Mouse (Mus musculus) heart, embryonic 15.5 days (tissue): ENCODE measurements around the gene Frmd5. TPM values are rescaled to one million over a fixed set of nuclear protein-coding genes. Genes with fewer than 3 reads are reported as not detected.
A peak's percentile ranks its signal among the peaks of the same experiment; 100 is the strongest.

Experiments
- ATAC-seq: fragments of 200-750 bp; cut with Nextera tagmentation; replicated peaks from 2 replicates; pipeline ENCODE4 v1.8.0; 2017; ENCODE audit warnings: low read depth, moderate TSS enrichment; ENCODE audit not compliant: insufficient number of reproducible peaks, insufficient read depth, low FRiP score
- H3K27ac ChIP-seq: fragments of 300-500 bp; sonication (generic); 2 replicates; pipeline ENCODE4 v1.5.1; 2015; ENCODE audit warnings: mild to moderate bottlenecking, inconsistent platforms
- H3K27me3 ChIP-seq: fragments of 300-500 bp; sonication (generic); 2 replicates; pipeline ENCODE4 v1.6.1; 2015; ENCODE audit warnings: inconsistent platforms
- H3K36me3 ChIP-seq: fragments of 300-500 bp; sonication (generic); 2 replicates; pipeline ENCODE4 v1.6.1; 2015; ENCODE audit warnings: mild to moderate bottlenecking, inconsistent platforms
- H3K4me1 ChIP-seq: fragments of 300-500 bp; sonication (generic); replicated peaks from 2 replicates; pipeline ENCODE4 v1.6.1; 2015; ENCODE audit warnings: inconsistent platforms
- H3K4me2 ChIP-seq: fragments of 300-500 bp; sonication (generic); 2 replicates; pipeline ENCODE4 v1.6.1; 2015; ENCODE audit warnings: inconsistent platforms, mild to moderate bottlenecking, moderate library complexity
- H3K4me3 ChIP-seq: fragments of 300-500 bp; sonication (generic); 2 replicates; pipeline ENCODE4 v1.5.1; 2015; ENCODE audit warnings: mild to moderate bottlenecking, inconsistent platforms
- H3K9ac ChIP-seq: fragments of 300-500 bp; sonication (generic); 2 replicates; pipeline ENCODE4 v1.6.1; 2015; ENCODE audit warnings: mild to moderate bottlenecking, inconsistent platforms
- H3K9me3 ChIP-seq: fragments of 300-500 bp; sonication (generic); replicated peaks from 2 replicates; pipeline ENCODE4 v1.6.1; 2016; ENCODE audit warnings: inconsistent platforms
- WGBS: fragments of 180-500 bp; shearing (Covaris S2); methylation state at CpG from one replicate; pipeline ENCODE4 v1.1.7; 2015; ENCODE audit warnings: mixed read lengths; 5-methylcytosine and 5-hydroxymethylcytosine counted together
- polyA plus RNA-seq: library from polyadenylated mRNA; unstranded; fragments of >200 nt; fragmentation: Nextera tagmentation; extraction: Ambion mirVana; gene quantifications from 2 replicates; pipeline ENCODE4 v1.2.1, GENCODE M21; 2015

Gene Frmd5
- polyA plus RNA-seq, 1 experiment from 2014 or later, result 47.3 TPM

DNA sequence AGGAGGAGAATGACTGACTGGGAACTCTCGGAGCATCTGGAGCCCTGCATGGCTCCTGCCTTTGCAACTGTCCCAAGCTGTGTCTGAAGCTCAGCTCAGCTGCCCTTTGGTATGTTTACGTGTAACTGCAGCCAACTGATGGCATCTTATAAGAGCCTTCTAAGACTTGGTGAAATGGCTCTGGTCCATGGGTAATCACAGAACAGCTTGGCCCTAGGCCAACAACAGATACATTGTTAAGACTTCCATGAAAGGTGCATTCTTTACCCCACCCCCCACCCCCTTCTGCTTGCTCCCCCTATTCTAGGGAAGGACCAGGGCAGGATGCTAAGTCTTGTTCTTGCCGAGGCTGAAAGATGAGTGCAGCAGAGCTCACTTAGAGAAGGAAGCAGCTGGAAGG is 212.8 kb downstream of the Frmd5 start:
- H3K27ac ChIP-seq, result peak overlapping the region; percentile 78; the same call in 1 of the 2 replicates
- no peaks in the 10 kb centered on the region for H3K9me3 ChIP-seq
- 43% methylated on average over 3 of the region's 3 CpGs for WGBS
- peaks cover 29% of the 10 kb centered on the region for H3K4me1 ChIP-seq
- H3K4me2 ChIP-seq, result peak overlapping the region; percentile 38; the same call in 1 of the 2 replicates
- no peaks in the 10 kb centered on the region for H3K27me3 ChIP-seq
- H3K4me3 ChIP-seq, result no peak overlapping the region
- no peak overlapping the region for H3K9ac ChIP-seq
- ATAC-seq, result no peak
- no peaks in the 10 kb centered on the region for H3K36me3 ChIP-seq

DNA sequence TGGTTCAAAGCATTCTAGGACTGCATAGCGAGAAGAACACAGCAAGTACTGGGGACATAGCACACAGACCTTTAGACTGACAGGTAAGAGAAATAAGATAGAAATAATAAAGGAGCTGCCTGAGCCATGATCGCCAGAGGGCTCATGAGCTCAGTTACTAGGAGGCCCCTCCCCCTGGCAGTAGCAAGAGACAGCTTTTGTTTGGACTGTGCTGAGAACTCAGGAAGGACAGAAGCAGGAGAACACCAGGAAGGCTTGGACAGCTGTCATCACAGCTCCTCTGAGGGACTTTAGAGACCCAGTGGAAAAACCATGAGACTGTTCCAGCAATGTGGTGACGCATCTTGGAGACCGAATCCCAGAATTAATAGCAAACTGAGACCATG is 218.6 kb downstream of the Frmd5 start:
- no peak overlapping the region for H3K9ac ChIP-seq
- H3K4me1 ChIP-seq, result peaks cover 23% of the 10 kb centered on the region
- H3K4me2 ChIP-seq, result no peak overlapping the region
- no peak overlapping the region for H3K4me3 ChIP-seq
- H3K9me3 ChIP-seq, result no peaks in the 10 kb centered on the region
- WGBS, result 30% methylated on average over 4 of the region's 4 CpGs
- peak overlapping the region; percentile 48 for H3K27ac ChIP-seq
- peak; percentile 74 for ATAC-seq
- H3K27me3 ChIP-seq, result no peaks in the 10 kb centered on the region
- H3K36me3 ChIP-seq, result no peaks in the 10 kb centered on the region

DNA sequence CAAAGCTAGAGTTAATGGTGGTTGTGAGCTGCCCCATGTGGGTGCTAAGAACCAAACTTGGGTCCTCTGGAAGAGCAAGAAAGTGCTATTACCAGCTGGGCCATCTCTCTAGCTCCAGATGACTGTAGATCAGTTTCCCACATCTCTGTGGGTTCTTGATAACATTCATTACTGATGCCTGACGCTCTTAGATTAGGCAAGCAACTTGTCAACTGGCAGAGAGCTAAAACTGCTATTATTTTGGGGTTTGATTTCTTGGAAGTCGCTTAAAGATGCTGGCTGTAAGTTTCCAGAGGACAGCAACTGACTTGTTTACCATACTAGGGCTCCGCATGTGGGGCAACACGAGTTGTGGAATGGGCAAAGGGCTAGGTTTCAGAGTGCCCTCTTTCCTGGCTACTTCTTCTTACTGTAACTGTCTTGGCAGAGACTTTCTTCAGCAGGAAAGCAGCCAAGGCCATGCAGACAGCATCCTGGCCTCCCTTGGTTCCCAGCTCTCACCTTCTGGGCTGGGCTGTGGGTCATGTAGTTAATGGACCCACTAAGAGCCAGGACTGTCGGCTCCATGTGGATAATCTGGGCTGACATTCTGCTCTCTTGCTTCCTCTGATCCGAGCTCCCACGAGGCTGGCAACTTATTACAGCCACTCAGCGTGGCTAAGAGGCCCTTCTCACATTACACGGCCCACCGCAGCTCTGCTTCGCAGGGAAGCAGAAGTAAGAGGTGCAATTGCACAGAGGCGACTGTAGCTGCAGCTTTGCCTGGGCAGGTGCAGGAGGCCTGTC is 219.2 kb downstream of the Frmd5 start:
- peak overlapping the region; percentile 48 for H3K27ac ChIP-seq

DNA sequence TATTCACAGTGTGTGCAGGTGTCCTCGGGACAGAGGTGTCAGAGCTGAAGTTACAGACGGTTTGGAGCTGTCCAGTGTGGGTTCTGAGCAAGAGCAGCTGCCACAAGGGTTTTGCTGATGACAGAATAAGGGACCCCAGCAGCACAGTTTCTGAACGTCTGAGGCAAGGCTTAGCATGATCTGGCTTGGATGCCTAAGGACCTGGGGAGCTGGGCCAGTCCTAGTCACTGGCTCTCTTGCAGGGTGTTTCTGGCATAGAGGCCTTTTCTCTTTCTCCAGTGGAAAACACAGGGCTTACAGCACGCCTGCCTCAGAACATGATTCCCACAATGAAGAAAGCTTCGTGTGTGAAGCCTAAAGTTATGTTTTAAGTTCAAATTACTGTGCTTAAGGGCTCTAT is 222.2 kb downstream of the Frmd5 start:
- Histone ChIP-seq H3K36me3 (no peaks in the 10 kb centered on the region), H3K4me2 (no peak overlapping the region)
- WGBS, result 52% methylated on average over 5 of the region's 5 CpGs

More for the DNA sequence above, 219.2 kb downstream of the Frmd5 start:
- H3K4me3 ChIP-seq, result no peak overlapping the region
- H3K36me3 ChIP-seq, result no peaks in the 10 kb centered on the region
- 27% methylated on average over 12 of the region's 12 CpGs for WGBS
- no peak overlapping the region for H3K9ac ChIP-seq
- peaks cover 28% of the 10 kb centered on the region for H3K4me1 ChIP-seq
- no peaks in the 10 kb centered on the region for H3K27me3 ChIP-seq
- H3K9me3 ChIP-seq, result no peaks in the 10 kb centered on the region
- H3K4me2 ChIP-seq, result no peak overlapping the region
- no peak for ATAC-seq

DNA sequence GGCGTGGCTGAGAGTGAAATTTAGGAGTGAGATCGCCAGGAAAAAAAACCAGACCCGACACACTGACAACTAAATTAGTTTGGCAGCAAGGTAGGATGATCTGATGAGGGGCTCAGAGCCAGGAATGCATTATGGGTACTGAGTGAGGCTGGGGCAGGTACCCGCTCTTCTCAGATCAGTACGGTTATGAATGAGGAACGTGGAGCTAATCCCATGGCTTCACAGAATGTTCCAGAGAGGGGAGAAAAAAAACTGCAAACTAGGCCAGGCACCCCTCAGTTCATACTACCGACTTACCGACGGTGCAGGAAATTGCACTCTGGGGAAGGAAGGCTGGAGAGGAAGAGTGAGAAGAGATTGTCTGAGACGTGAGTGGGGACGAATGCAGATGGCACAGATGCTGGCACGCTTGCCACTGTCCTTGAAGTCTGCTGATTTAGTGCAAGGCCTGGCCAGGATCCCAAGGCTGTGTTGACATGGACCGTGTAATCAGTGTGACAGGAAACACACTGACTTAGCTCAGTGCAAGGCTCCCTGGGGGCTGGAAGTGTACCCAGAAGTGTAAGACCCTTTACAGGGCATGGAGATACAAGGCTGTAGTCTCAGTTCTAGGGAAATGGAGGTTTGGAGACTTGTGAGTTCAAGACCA is 223.3 kb downstream of the Frmd5 start:
- Histone ChIP-seq H3K27me3 (no peaks in the 10 kb centered on the region), H3K36me3 (no peaks in the 10 kb centered on the region), H3K4me1 (peaks cover 22% of the 10 kb centered on the region), H3K4me2 (no peak overlapping the region), H3K4me3 (no peak overlapping the region), H3K9ac (no peak overlapping the region), H3K27ac (peak overlapping the region; percentile 26), H3K9me3 (no peaks in the 10 kb centered on the region)
- WGBS, result 37% methylated on average over 13 of the region's 13 CpGs
- ATAC-seq, result peak; percentile 71

More for the DNA sequence above, 222.2 kb downstream of the Frmd5 start:
- H3K9me3 ChIP-seq, result no peaks in the 10 kb centered on the region
- no peaks in the 10 kb centered on the region for H3K27me3 ChIP-seq
- ATAC-seq, result no peak
- H3K4me3 ChIP-seq, result no peak overlapping the region
- peaks cover 28% of the 10 kb centered on the region for H3K4me1 ChIP-seq
- no peak overlapping the region for H3K9ac ChIP-seq
- H3K27ac ChIP-seq, result no peak overlapping the region

DNA sequence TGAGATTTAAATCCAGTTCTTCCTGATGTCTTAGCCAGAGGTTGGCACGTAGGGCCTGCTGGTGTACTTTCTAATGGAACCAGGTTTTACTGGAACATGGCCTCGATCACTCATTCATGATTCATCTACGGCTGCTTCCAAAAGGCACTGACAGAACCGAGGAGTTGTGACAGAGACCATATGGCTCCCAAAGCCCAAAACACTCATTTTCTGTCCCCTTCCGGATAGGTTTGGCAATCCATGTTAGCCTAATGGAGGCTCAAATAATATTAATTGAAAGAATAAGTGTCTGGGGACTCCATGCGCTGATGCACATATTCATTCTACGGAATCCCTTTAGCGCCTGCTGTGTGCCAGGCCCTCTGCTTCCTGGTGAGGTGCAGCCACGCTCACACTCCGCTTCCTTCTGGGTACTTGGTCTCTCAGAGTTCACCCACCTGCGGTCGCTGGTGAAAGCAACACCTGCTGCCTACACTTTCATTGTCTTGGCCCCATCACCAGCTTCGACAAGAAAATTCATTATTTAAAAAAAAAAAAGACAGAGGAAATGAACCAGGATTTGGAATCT is 224.0 kb downstream of the Frmd5 start:
- 78% methylated on average over 13 of the region's 13 CpGs for WGBS
- Histone ChIP-seq H3K27ac (no peak overlapping the region), H3K4me2 (no peak overlapping the region), H3K27me3 (no peaks in the 10 kb centered on the region), H3K36me3 (no peaks in the 10 kb centered on the region), H3K4me3 (no peak overlapping the region), H3K9ac (no peak overlapping the region), H3K9me3 (no peaks in the 10 kb centered on the region), H3K4me1 (peaks cover 15% of the 10 kb centered on the region)
- ATAC-seq, result no peak

DNA sequence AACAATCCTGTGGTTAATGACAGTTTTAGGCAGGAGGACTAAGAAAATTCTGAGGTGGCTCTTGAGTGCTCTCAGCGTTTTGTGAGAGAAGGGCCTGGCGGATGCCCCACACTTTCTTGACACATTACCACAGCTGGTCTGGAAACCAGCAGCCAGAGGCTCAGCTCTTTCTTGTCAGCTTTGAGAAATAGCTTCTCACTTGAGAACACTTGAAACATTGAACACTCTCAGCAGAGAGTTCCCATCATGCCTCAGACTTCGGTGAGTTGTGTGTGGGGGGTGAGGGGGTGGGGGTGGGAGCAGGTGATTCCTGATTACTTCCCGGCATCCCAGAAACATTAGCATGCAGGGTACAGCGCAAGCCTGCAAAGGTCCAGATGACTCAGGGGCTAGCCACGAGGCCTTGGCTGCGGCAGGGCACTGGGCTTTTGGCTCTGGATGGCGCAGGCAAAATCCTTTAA is 231.1 kb downstream of the Frmd5 start:
- Histone ChIP-seq H3K4me1 (peaks cover 21% of the 10 kb centered on the region), H3K9ac (no peak overlapping the region), H3K27me3 (no peaks in the 10 kb centered on the region), H3K9me3 (no peaks in the 10 kb centered on the region), H3K36me3 (no peaks in the 10 kb centered on the region), H3K4me3 (no peak overlapping the region), H3K4me2 (no peak overlapping the region), H3K27ac (no peak overlapping the region)
- 50% methylated on average over 8 of the region's 8 CpGs for WGBS
- ATAC-seq, result no peak; the same call in 1 of the 2 replicates

DNA sequence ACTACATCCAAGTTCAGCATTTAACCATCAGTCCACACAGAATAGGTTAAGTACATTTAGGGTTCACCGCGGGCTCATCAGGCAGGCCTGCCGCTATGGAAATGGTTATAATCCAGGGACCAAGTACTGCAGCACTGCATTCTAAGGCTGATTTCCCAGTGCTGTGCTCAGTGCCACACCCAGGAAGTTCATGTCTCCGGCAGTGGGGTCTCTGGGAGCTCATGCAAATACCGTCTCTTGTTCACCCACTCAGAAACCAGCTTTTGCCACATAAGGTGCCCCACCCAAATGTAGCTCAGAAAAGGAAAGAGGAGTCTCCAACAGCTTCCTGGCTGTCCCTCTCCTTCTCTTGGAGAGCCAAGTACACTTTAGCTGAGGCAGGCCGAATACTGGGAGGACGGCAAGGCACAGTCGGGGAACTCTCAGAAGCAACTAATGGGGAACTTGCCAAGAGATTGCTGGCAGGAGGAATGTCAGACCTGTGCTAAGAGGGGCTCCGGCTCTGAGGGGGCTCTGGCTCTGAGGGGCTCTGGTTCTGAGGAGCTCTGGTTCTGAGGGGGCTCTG is 232.7 kb downstream of the Frmd5 start:
- Histone ChIP-seq H3K4me3 (no peak overlapping the region), H3K4me2 (no peak overlapping the region), H3K9me3 (no peaks in the 10 kb centered on the region), H3K4me1 (peaks cover 25% of the 10 kb centered on the region), H3K36me3 (no peaks in the 10 kb centered on the region), H3K27ac (no peak overlapping the region), H3K27me3 (no peaks in the 10 kb centered on the region), H3K9ac (no peak overlapping the region)
- no peak for ATAC-seq
- 44% methylated on average over 9 of the region's 9 CpGs for WGBS

DNA sequence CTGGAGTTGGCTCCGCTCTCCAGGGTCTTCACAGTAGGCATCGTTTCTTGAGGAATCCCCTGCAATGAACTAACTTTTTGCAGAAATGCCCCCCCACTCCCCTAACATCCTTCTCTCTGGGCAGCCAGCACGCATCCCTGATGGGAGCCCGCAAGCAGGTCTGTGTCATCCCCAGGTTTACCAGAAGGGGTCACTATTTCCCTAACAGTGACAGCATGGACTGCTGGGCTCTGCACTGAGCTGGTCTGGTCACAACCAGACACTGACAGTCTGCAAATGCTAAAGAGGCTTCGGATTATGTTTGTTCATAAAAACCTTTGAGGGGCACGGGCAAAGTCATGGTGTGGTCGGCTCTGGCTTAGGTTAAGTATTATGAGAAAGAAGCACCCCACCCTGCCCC is 235.1 kb downstream of the Frmd5 start:
- 14% methylated on average over 7 of the region's 7 CpGs for WGBS
- Histone ChIP-seq H3K4me2 (no peak overlapping the region), H3K27ac (peak overlapping the region; percentile 32; the same call in 1 of the 2 replicates), H3K4me1 (peaks cover 25% of the 10 kb centered on the region), H3K9ac (no peak overlapping the region), H3K9me3 (no peaks in the 10 kb centered on the region), H3K36me3 (no peaks in the 10 kb centered on the region), H3K4me3 (no peak overlapping the region), H3K27me3 (no peaks in the 10 kb centered on the region)
- peak; percentile 61 for ATAC-seq

DNA sequence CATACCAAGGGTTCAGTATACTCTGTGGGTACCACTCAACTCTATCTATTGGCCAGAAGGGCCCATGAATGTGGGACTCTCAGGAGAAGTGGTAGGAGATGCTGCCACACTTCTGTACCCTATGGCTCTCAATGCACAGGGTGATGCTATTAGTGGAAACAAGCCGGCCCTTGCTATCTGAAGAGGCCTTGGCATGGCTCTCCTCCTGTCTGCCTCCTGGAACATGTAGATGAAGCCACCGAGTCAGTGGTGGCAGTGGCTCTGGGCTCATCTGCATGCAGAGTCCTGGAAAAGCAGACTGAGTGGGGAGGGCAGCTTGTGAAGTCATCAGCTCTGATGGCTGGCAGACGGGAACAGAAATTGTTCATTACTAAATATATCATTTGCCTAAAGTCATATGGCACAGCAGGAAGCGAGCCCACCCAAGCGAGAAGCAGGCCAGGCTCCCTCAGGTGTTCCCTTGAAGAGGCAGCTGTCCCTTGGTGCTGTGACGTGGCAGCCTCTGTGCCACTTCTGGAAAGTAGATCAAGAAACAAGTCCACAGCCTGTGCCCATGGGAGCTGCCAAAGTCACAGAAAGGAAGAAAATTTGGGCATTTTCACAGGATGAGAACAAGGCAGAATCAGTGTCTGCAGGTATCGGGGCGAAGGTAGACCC is 235.8 kb downstream of the Frmd5 start:
- 44% methylated on average over 8 of the region's 8 CpGs for WGBS
- Histone ChIP-seq H3K4me3 (no peak overlapping the region), H3K27ac (peak overlapping the region; percentile 32)

DNA sequence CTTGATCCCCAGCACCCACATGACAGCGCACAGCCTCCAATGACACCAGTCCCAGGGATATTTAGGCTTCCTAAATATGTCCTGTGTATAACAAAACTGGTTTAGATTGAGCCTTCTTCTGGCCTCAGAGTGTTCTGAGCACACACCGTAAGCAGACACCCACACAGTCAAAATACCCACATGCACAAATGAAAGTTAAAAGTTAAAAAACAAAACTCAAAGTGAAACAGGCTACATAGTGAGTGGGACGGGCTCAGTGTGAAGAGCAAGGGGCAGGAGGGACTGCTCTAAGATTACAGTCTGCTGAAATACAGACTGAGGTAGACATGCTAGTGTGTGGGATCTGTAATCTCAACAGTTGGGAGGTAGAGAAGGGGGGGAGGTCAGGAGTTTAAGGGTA is 236.8 kb downstream of the Frmd5 start:
- Histone ChIP-seq H3K27me3 (no peaks in the 10 kb centered on the region), H3K4me3 (no peak overlapping the region), H3K9me3 (no peaks in the 10 kb centered on the region), H3K4me1 (peaks cover 20% of the 10 kb centered on the region), H3K27ac (no peak overlapping the region), H3K4me2 (no peak overlapping the region), H3K9ac (no peak overlapping the region), H3K36me3 (no peaks in the 10 kb centered on the region)
- ATAC-seq, result no peak
- WGBS, result 75% methylated on average over 3 of the region's 3 CpGs

More for the DNA sequence above, 235.8 kb downstream of the Frmd5 start:
- 0 out of 2 replicates have a peak, but pooled peaks have one; percentile 32 for ATAC-seq
- Histone ChIP-seq H3K36me3 (no peaks in the 10 kb centered on the region), H3K4me2 (peak overlapping the region; percentile 3; the same call in 1 of the 2 replicates), H3K9ac (no peak overlapping the region), H3K27me3 (no peaks in the 10 kb centered on the region), H3K9me3 (no peaks in the 10 kb centered on the region), H3K4me1 (peaks cover 25% of the 10 kb centered on the region)
